Mouse (Mus musculus): ENCODE results near the gene Ldah.

DNA sequence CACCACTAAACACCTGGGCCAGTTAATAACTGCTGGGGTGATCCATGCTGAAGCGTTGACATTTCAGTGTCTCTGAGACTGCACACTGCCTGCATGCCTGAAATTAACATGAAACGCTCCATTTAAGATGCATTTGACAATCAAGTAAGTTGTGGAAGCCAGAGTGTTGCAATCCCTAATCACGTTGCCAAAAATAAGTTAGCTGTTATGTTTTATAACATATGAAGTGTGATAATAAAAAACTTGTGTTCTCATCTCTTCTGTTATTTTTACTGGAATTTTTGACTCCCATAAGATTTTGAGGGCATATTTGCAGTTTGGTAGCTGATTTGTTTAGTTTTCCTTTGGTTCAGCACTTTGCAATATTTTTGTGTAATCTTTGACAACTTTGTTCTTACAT, 34.3 kb downstream of the Ldah start:
- TF ChIP-seq CTCF (IDR thresholded peaks at IDR 0.05; ENCODE audit: extremely low read depth, insufficient read length, insufficient replicate concordance, low read depth, low read length) (no peak), POLR2A (IDR thresholded peaks at IDR 0.05; ENCODE audit: low read depth, low read length) (no peak)
